Mouse (Mus musculus): ENCODE data around the gene Gpn2. TPM values are rescaled to one million over a fixed set of nuclear protein-coding genes. Genes with fewer than 3 reads are reported as not detected.

Gpn2 gene
- polyA plus RNA-seq, 1 experiment from 2014 or later = 23.2 TPM

DNA sequence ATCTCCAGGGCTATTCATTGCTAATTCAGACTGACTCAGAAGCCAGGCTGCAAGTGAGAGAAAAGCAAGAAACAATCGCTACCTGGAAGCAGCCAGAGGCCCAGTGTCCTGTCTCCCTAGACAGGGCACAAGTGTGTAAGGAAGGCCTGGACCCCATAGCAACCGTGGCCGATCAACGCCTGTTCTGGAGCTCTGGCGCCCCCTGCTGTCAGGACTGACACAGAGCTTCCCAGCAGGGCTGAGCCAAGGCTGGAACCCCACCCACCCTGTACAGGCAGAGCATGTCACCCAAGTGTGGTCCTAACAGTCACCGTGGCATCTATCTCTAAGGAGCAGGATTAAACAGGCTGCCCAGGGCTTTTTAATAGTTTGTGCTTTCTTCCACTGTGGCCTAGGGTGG, 25.6 kb downstream of the Gpn2 start:
- no peaks in the 10 kb centered on the region for H3K27me3 ChIP-seq
- H3K9me3 ChIP-seq = peaks cover 10% of the 10 kb centered on the region
- no peak for ATAC-seq (ENCODE audit: insufficient number of reproducible peaks, insufficient read depth, low FRiP score, low TSS enrichment, low read depth)
- H3K4me2 ChIP-seq = no peak overlapping the region
- peaks cover 95% of the 10 kb centered on the region for H3K36me3 ChIP-seq
- H3K4me1 ChIP-seq (replicated peaks) = no peaks in the 10 kb centered on the region; the same call in 1 of the 2 replicates
- 22% methylated on average over 6 of the region's 6 CpGs for WGBS
- H3K27ac ChIP-seq = no peak overlapping the region
- no peak overlapping the region for H3K4me3 ChIP-seq (replicated peaks)
- no peak overlapping the region for H3K9ac ChIP-seq (replicated peaks)

- WGBS = 97% methylated on average over 5 of the region's 5 CpGs
- H3K9me3 ChIP-seq = peaks cover 10% of the 10 kb centered on the region
- H3K4me1 ChIP-seq (replicated peaks) = no peaks in the 10 kb centered on the region; the same call in 1 of the 2 replicates
- no peak overlapping the region for H3K27ac ChIP-seq
- H3K4me2 ChIP-seq = no peak overlapping the region
- no peaks in the 10 kb centered on the region for H3K27me3 ChIP-seq
- no peak overlapping the region for H3K9ac ChIP-seq (replicated peaks)
- H3K36me3 ChIP-seq = peaks cover 90% of the 10 kb centered on the region
- no peak for ATAC-seq (ENCODE audit: insufficient number of reproducible peaks, insufficient read depth, low FRiP score, low TSS enrichment, low read depth)
- H3K4me3 ChIP-seq (replicated peaks) = no peak overlapping the region
These were observed 27.7 kb downstream of the Gpn2 start for GRCm38 (mm10) chr4:133611815-133612214.

DNA sequence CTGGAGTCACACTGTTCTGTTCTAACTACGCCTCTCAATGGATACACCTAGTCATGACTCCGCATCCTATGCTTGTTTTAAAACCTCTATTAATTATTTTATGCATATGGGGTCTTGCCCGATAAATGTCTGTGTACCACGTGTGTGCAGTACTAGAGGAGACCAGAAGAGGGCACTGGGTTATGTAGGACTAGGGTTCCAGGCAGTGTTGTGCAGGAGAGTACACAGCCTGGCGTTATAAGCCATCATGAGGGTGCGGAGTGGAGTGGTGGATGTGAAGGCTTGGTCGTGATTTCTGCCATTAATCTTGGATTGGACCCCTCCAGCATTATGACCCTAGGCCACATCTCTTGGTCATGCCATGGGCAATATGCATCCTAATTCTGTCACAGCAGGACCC, 28.3 kb downstream of the Gpn2 start:
- ATAC-seq (ENCODE audit: insufficient number of reproducible peaks, insufficient read depth, low FRiP score, low TSS enrichment, low read depth) = no peak
- 96% methylated on average over 7 of the region's 7 CpGs for WGBS
- Histone ChIP-seq H3K27me3 (no peaks in the 10 kb centered on the region), H3K4me2 (no peak overlapping the region), H3K36me3 (peaks cover 90% of the 10 kb centered on the region), H3K4me3 (replicated peaks) (no peak overlapping the region), H3K27ac (no peak overlapping the region), H3K9me3 (peaks cover 10% of the 10 kb centered on the region), H3K9ac (replicated peaks) (no peak overlapping the region), H3K4me1 (replicated peaks) (no peaks in the 10 kb centered on the region; the same call in 1 of the 2 replicates)

DNA sequence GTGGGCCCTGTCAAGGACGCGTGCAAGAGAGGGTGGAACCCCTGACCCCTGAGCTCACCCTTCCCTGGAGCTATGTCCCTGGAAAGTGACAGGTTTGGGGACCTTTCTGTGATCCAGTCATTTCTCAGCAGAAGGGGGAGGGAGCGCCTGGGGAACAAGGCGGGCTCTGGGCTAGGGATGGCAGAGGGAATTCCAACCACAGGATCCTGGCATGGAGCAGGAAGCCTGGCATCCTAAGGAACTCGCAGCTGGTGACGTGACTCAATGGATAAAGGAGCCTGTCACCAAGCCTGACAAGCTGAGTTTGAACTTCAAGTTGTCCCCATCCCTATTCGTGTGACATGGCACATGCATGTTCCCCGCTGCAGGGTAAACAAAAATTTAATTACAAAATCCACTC, 28.9 kb downstream of the Gpn2 start:
- H3K36me3 ChIP-seq = peaks cover 90% of the 10 kb centered on the region
- H3K4me3 ChIP-seq (replicated peaks) = no peak overlapping the region
- no peaks in the 10 kb centered on the region for H3K27me3 ChIP-seq
- ATAC-seq (ENCODE audit: insufficient number of reproducible peaks, insufficient read depth, low FRiP score, low TSS enrichment, low read depth) = no peak
- no peaks in the 10 kb centered on the region for H3K4me1 ChIP-seq (replicated peaks)
- H3K9ac ChIP-seq (replicated peaks) = no peak overlapping the region
- no peak overlapping the region for H3K4me2 ChIP-seq
- peaks cover 10% of the 10 kb centered on the region for H3K9me3 ChIP-seq
- H3K27ac ChIP-seq = no peak overlapping the region
- 94% methylated on average over 8 of the region's 8 CpGs for WGBS

- no peak for ATAC-seq (ENCODE audit: insufficient number of reproducible peaks, insufficient read depth, low FRiP score, low TSS enrichment, low read depth)
- Histone ChIP-seq H3K9ac (replicated peaks) (no peak overlapping the region), H3K9me3 (peaks cover 10% of the 10 kb centered on the region), H3K4me1 (replicated peaks) (no peaks in the 10 kb centered on the region), H3K27me3 (no peaks in the 10 kb centered on the region), H3K4me2 (no peak overlapping the region), H3K4me3 (replicated peaks) (no peak overlapping the region), H3K36me3 (peaks cover 84% of the 10 kb centered on the region), H3K27ac (no peak overlapping the region)
- 91% methylated on average over 4 of the region's 4 CpGs for WGBS
These were observed 29.7 kb downstream of the Gpn2 start for GRCm38 (mm10) chr4:133613867-133614266.

DNA sequence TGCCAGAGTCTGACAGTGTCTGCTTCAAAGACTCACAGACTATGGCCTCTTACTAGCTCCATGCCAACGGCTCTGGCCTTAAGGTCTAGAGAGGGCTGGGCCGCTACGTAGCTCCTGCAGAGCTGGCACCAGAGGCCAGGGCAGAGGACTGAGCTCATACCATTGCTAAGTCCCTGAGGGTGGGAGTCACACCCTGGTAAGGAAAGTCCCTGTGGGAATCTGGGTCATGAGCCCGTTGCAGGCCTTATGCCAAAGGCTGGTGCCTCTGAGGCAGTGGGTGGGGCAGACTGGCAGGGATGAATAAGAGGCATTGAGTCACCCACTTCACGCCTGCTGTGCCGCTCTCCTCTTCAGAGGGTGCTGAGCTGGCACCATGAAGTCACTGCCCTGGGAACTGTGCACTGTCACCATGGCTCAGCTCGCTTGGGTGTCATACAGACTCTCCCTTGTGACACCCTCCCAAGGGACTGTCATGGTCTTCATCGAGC, 30.2 kb downstream of the Gpn2 start:
- H3K27ac ChIP-seq = no peak overlapping the region
- 90% methylated on average over 8 of the region's 8 CpGs for WGBS
- H3K9me3 ChIP-seq = peaks cover 10% of the 10 kb centered on the region
- H3K9ac ChIP-seq (replicated peaks) = no peak overlapping the region
- ATAC-seq (ENCODE audit: insufficient number of reproducible peaks, insufficient read depth, low FRiP score, low TSS enrichment, low read depth) = no peak
- H3K4me3 ChIP-seq (replicated peaks) = no peak overlapping the region
- no peaks in the 10 kb centered on the region for H3K4me1 ChIP-seq (replicated peaks)
- peaks cover 84% of the 10 kb centered on the region for H3K36me3 ChIP-seq
- H3K4me2 ChIP-seq = no peak overlapping the region
- H3K27me3 ChIP-seq = no peaks in the 10 kb centered on the region

DNA sequence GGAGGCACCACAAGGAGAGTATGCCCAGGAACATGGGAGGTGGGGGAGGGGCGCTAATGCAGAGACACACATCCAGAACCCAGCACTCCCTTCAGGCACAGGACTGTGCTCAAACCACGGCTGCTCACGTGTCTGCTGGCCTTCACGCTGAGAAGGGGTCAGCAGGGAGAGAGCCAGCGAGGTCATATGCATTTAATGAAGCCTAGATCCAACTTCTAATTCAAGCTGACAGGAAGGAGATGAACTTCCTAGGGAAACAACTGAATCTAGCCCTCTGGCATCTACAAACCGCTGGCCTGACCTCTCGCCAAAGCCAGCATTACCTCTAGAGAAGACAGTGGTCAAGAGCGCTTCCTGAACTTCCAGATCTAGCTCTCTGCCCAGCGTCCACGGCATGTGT, 31.3 kb downstream of the Gpn2 start:
- H3K36me3 ChIP-seq = peaks cover 82% of the 10 kb centered on the region
- peaks cover 10% of the 10 kb centered on the region for H3K9me3 ChIP-seq

GRCm38 (mm10) chr4:133617936-133618335, 33.8 kb downstream of the Gpn2 start:
- H3K4me3 ChIP-seq (replicated peaks) = no peak overlapping the region
- no peaks in the 10 kb centered on the region for H3K27me3 ChIP-seq
- no peak overlapping the region for H3K9ac ChIP-seq (replicated peaks)
- WGBS = 92% methylated on average over 11 of the region's 11 CpGs
- H3K9me3 ChIP-seq = no peaks in the 10 kb centered on the region
- no peak for ATAC-seq (ENCODE audit: insufficient number of reproducible peaks, insufficient read depth, low FRiP score, low TSS enrichment, low read depth)
- H3K4me1 ChIP-seq (replicated peaks) = no peaks in the 10 kb centered on the region
- peaks cover 85% of the 10 kb centered on the region for H3K36me3 ChIP-seq
- H3K27ac ChIP-seq = no peak overlapping the region
- H3K4me2 ChIP-seq = no peak overlapping the region

More for the DNA sequence above, 31.3 kb downstream of the Gpn2 start:
- Histone ChIP-seq H3K27me3 (no peaks in the 10 kb centered on the region), H3K27ac (no peak overlapping the region), H3K4me1 (replicated peaks) (no peaks in the 10 kb centered on the region), H3K9ac (replicated peaks) (no peak overlapping the region), H3K4me3 (replicated peaks) (no peak overlapping the region), H3K4me2 (no peak overlapping the region)
- no peak for ATAC-seq (ENCODE audit: insufficient number of reproducible peaks, insufficient read depth, low FRiP score, low TSS enrichment, low read depth)
- 81% methylated on average over 10 of the region's 10 CpGs for WGBS

DNA sequence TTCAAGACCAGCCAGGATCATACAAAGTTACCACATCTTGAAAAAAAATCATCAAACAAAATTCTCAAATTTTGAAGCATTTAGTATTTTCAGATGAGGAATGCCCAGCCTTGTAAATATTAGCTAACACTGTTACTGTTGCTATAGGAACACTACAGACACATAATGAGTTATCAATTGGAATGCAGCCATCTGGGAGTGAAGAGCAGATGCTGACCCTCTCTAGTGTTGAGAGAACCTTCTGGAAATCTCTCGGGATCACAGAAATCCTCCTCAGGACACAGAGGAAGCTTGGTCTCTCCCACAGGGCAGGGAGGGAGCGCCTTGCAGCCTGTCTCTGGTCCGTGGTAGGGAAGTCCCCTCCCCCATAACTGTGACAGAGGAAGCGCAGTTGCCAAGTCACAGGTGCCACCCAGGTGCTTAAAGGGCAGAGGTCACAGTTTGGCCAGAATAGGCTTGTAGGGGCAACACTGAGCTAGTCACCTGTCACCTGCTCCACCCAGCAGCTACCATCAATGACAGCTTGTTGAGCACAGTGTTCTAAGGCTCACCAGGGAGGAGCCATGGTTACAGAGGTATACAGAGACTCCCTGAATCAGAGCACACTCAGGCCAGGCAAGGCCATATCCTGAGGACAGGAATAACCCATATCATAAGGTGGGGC, 35.4 kb downstream of the Gpn2 start:
- Histone ChIP-seq H3K4me2 (no peak overlapping the region), H3K27ac (no peak overlapping the region), H3K9me3 (no peaks in the 10 kb centered on the region), H3K4me3 (replicated peaks) (no peak overlapping the region), H3K4me1 (replicated peaks) (no peaks in the 10 kb centered on the region), H3K36me3 (peaks cover 79% of the 10 kb centered on the region), H3K9ac (replicated peaks) (no peak overlapping the region), H3K27me3 (no peaks in the 10 kb centered on the region)
- WGBS = 67% methylated on average over 4 of the region's 4 CpGs
- ATAC-seq (ENCODE audit: insufficient number of reproducible peaks, insufficient read depth, low FRiP score, low TSS enrichment, low read depth) = no peak

DNA sequence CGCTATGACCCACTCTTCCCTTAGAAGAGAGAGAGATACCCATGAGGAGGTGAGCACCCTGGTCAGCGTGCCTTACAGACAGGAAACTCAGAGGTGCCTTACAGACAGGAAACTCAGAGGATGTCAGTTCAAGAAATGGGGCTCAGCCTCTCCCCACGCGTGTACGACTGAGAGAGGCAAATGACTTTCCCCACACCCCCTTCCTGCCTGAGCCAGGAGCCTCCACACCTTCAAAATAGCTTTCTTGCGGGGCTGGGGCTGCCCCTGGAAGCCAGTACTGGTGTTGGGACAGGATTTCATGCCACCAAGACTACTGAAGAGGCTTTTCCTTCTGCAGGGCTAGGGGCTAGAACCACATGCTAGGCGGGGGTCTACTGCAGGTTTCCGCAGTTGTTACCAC, 36.5 kb downstream of the Gpn2 start:
- WGBS = 86% methylated on average over 8 of the region's 8 CpGs

GRCm38 (mm10) chr4:133622161-133622695, 38.1 kb downstream of the Gpn2 start:
- H3K4me2 ChIP-seq = no peak overlapping the region
- no peak for ATAC-seq (ENCODE audit: insufficient number of reproducible peaks, insufficient read depth, low FRiP score, low TSS enrichment, low read depth)
- no peak overlapping the region for H3K9ac ChIP-seq (replicated peaks)
- no peaks in the 10 kb centered on the region for H3K9me3 ChIP-seq
- H3K4me1 ChIP-seq (replicated peaks) = no peaks in the 10 kb centered on the region
- H3K27me3 ChIP-seq = no peaks in the 10 kb centered on the region
- WGBS = 86% methylated on average over 11 of the region's 11 CpGs
- peaks cover 81% of the 10 kb centered on the region for H3K36me3 ChIP-seq
- H3K4me3 ChIP-seq (replicated peaks) = no peak overlapping the region
- H3K27ac ChIP-seq = no peak overlapping the region

More for the DNA sequence above, 36.5 kb downstream of the Gpn2 start:
- H3K27me3 ChIP-seq = no peaks in the 10 kb centered on the region
- ATAC-seq (ENCODE audit: insufficient number of reproducible peaks, insufficient read depth, low FRiP score, low TSS enrichment, low read depth) = no peak
- no peaks in the 10 kb centered on the region for H3K9me3 ChIP-seq
- H3K9ac ChIP-seq (replicated peaks) = no peak overlapping the region
- H3K4me3 ChIP-seq (replicated peaks) = no peak overlapping the region
- H3K4me2 ChIP-seq = no peak overlapping the region
- no peak overlapping the region for H3K27ac ChIP-seq
- H3K4me1 ChIP-seq (replicated peaks) = no peaks in the 10 kb centered on the region
- H3K36me3 ChIP-seq = peaks cover 78% of the 10 kb centered on the region

GRCm38 (mm10) chr4:133624830-133625229, 40.7 kb downstream of the Gpn2 start:
- ATAC-seq (ENCODE audit: insufficient number of reproducible peaks, insufficient read depth, low FRiP score, low TSS enrichment, low read depth) = no peak
- no peaks in the 10 kb centered on the region for H3K4me1 ChIP-seq (replicated peaks)
- H3K27me3 ChIP-seq = no peaks in the 10 kb centered on the region
- H3K27ac ChIP-seq = no peak overlapping the region
- no peak overlapping the region for H3K4me2 ChIP-seq
- peaks cover 64% of the 10 kb centered on the region for H3K36me3 ChIP-seq
- no peak overlapping the region for H3K4me3 ChIP-seq (replicated peaks)
- H3K9me3 ChIP-seq = no peaks in the 10 kb centered on the region
- H3K9ac ChIP-seq (replicated peaks) = no peak overlapping the region
- WGBS = 89% methylated on average over 7 of the region's 7 CpGs

Measured in limb, embryonic 12.5 days (tissue).